Mouse (Mus musculus) bone marrow macrophage, adult 2 months (primary cell): ENCODE results near the gene Arhgef33.

Experiments used
- CTCF ChIP-seq: IDR thresholded peaks from 2 replicates; pipeline ENCODE4 v1.5.1; 2012; ENCODE audit warnings: low read depth, mild to moderate bottlenecking, low read length, moderate library complexity
- POLR2A ChIP-seq: IDR thresholded peaks from 2 replicates; pipeline ENCODE4 v1.6.1; 2012; ENCODE audit warnings: mild to moderate bottlenecking, low read depth, low read length, borderline replicate concordance

GRCm38 (mm10) chr17:80426171-80426570 lies 119.0 kb downstream of the Arhgef33 start:
- TF ChIP-seq CTCF: no peak
- no peak for TF ChIP-seq POLR2A
